Mouse (Mus musculus): ENCODE results near the gene Stk35.

- no peak for TF ChIP-seq CTCF (conservative IDR thresholded peaks at IDR 0.05; ENCODE audit: insufficient read depth, insufficient read length, low read depth, low read length)
- TF ChIP-seq POLR2A (IDR thresholded peaks at IDR 0.05; ENCODE audit: low read depth, low read length), result no peak
Measured at GRCm38 (mm10) chr2:129810563-129810962, 10.2 kb downstream of the Stk35 start.

Measured in kidney, adult 2 months (tissue).